Mouse (Mus musculus) forebrain, postnatal 0 days (tissue): ENCODE measurements around the gene Npas2. TPM values are rescaled to one million over a fixed set of nuclear protein-coding genes. Genes with fewer than 3 reads are reported as not detected.

Source experiments
- ATAC-seq: fragments of 200-750 bp; cut with Nextera tagmentation; 2 replicates; pipeline ENCODE4 v1.8.0; 2017; ENCODE audit warnings: mild to moderate bottlenecking, moderate library complexity
- DNase-seq: peaks from one replicate; pipeline ENCODE4 v3.0.0-alpha.2; 2015
- H3K27ac ChIP-seq: fragments of 300-500 bp; sonication (generic); 2 replicates; pipeline ENCODE4 v1.5.1; 2014; ENCODE audit warnings: low read depth, mild to moderate bottlenecking, antibody characterized with exemption, low read length, moderate library complexity, mixed read lengths
- H3K27me3 ChIP-seq: fragments of 300-500 bp; sonication (generic); 2 replicates; pipeline ENCODE4 v1.6.1; 2014; ENCODE audit warnings: mild to moderate bottlenecking, low read length, mixed read lengths; ENCODE audit not compliant: insufficient read depth
- H3K36me3 ChIP-seq: fragments of 300-500 bp; sonication (generic); 2 replicates; pipeline ENCODE4 v1.6.1; 2014; ENCODE audit warnings: mild to moderate bottlenecking, moderate library complexity; ENCODE audit not compliant: insufficient read depth
- H3K4me1 ChIP-seq: fragments of 300-500 bp; sonication (generic); 2 replicates; pipeline ENCODE4 v1.6.1; 2014; ENCODE audit warnings: antibody characterized with exemption; ENCODE audit not compliant: insufficient read depth
- H3K4me2 ChIP-seq: fragments of 300-500 bp; sonication (generic); 2 replicates; pipeline ENCODE4 v1.6.1; 2014; ENCODE audit warnings: low read depth, mild to moderate bottlenecking, moderate library complexity
- H3K4me3 ChIP-seq: fragments of 300-500 bp; sonication (generic); 2 replicates; pipeline ENCODE4 v1.5.1; 2014; ENCODE audit warnings: low read depth, low read length, mixed read lengths
- H3K9ac ChIP-seq: fragments of 300-500 bp; sonication (generic); 2 replicates; pipeline ENCODE4 v1.6.1; 2014; ENCODE audit warnings: mild to moderate bottlenecking
- H3K9me3 ChIP-seq: fragments of 300-500 bp; sonication (generic); 2 replicates; pipeline ENCODE4 v1.6.1; 2016; ENCODE audit warnings: low read length
- CTCF ChIP-seq: sonication (generic); IDR thresholded peaks from 2 replicates; pipeline ENCODE4 v1.5.1; 2016; ENCODE audit warnings: antibody characterized with exemption, control low read depth, low read depth
- WGBS: fragments of 180-500 bp; shearing (Covaris S2); extraction: QIAGEN DNeasy Blood & Tissue Kit; methylation state at CpG from one replicate; pipeline ENCODE4 v1.1.7; 2014; 5-methylcytosine and 5-hydroxymethylcytosine counted together
- polyA plus RNA-seq: library from polyadenylated mRNA; unstranded; fragments of >200 nt; fragmentation: Nextera tagmentation; extraction: Ambion mirVana; gene quantifications from 2 replicates; pipeline ENCODE4 v1.2.1, GENCODE M21; 2015
- total RNA-seq: library from RNA; depleted of rRNA; stranded (reverse); fragments of >200 nt; gene quantifications from 2 replicates; pipeline ENCODE4 v1.2.3, GENCODE M21; 2014

The Npas2 gene
- total and polyA plus RNA-seq, 2 experiments from 2014 or later: 3.3 to 4.6 TPM

GRCm38 (mm10) chr1:39240860-39241584, 47.5 kb downstream of the Npas2 start:
- DNase-seq (no peak), ATAC-seq (no peak)
- Histone ChIP-seq H3K9me3 (no peaks in the 10 kb centered on the region), H3K9ac (no peak overlapping the region), H3K27ac (no peak overlapping the region), H3K4me1 (no peaks in the 10 kb centered on the region), H3K27me3 (no peaks in the 10 kb centered on the region), H3K4me3 (no peak overlapping the region), H3K36me3 (no peaks in the 10 kb centered on the region), H3K4me2 (no peak overlapping the region)
- TF ChIP-seq CTCF: no peak
- 87% methylated on average over 6 of the region's 6 CpGs for WGBS

- Histone ChIP-seq H3K4me1 (no peaks in the 10 kb centered on the region), H3K27me3 (no peaks in the 10 kb centered on the region), H3K4me3 (no peak overlapping the region), H3K36me3 (no peaks in the 10 kb centered on the region), H3K9ac (no peak overlapping the region), H3K4me2 (no peak overlapping the region), H3K27ac (no peak overlapping the region), H3K9me3 (no peaks in the 10 kb centered on the region)
- no peak for TF ChIP-seq CTCF
- 67% methylated on average over 1 of the region's 1 CpGs for WGBS
- DNase-seq (no peak), ATAC-seq (no peak)
These were observed 51.2 kb downstream of the Npas2 start for GRCm38 (mm10) chr1:39244726-39245125.

GRCm38 (mm10) chr1:39251679-39252078, 58.1 kb downstream of the Npas2 start:
- peak; percentile 75 for DNase-seq
- 13% methylated on average over 7 of the region's 7 CpGs for whole genome bisulfite sequencing
- Histone ChIP-seq H3K27me3 (no peaks in the 10 kb centered on the region), H3K4me1 (0 out of 2 replicates have a peak, but pooled peaks cover 7% of the 10 kb centered on the region), H3K9me3 (no peaks in the 10 kb centered on the region), H3K4me2 (no peak overlapping the region), H3K36me3 (no peaks in the 10 kb centered on the region), H3K27ac (no peak overlapping the region), H3K4me3 (no peak overlapping the region), H3K9ac (no peak overlapping the region)
- TF ChIP-seq CTCF: no peak
- ATAC-seq: peak; percentile 87

- DNase-seq (no peak), ATAC-seq (no peak)
- no peaks in the 10 kb centered on the region for H3K36me3 ChIP-seq
- TF ChIP-seq CTCF: peak; percentile 45
- no peak overlapping the region for H3K4me3 ChIP-seq
- H3K9ac ChIP-seq: no peak overlapping the region
- H3K9me3 ChIP-seq: 0 out of 2 replicates have a peak, but pooled peaks cover 5% of the 10 kb centered on the region
- H3K4me1 ChIP-seq: 0 out of 2 replicates have a peak, but pooled peaks cover 7% of the 10 kb centered on the region
- no peak overlapping the region for H3K27ac ChIP-seq
- no peaks in the 10 kb centered on the region for H3K27me3 ChIP-seq
- no peak overlapping the region for H3K4me2 ChIP-seq
- 83% methylated on average over 4 of the region's 4 CpGs for WGBS
These were observed 60.2 kb downstream of the Npas2 start for GRCm38 (mm10) chr1:39253771-39254170.

- no peak overlapping the region for H3K4me2 ChIP-seq
- WGBS: 96% methylated on average over 9 of the region's 9 CpGs
- no peak for ATAC-seq
- no peak overlapping the region for H3K4me3 ChIP-seq
- H3K27ac ChIP-seq: no peak overlapping the region
- no peak for TF ChIP-seq CTCF
- H3K27me3 ChIP-seq: no peaks in the 10 kb centered on the region
- H3K9me3 ChIP-seq: 0 out of 2 replicates have a peak, but pooled peaks cover 7% of the 10 kb centered on the region
- 0 out of 2 replicates have a peak, but pooled peaks cover 7% of the 10 kb centered on the region for H3K4me1 ChIP-seq
- H3K9ac ChIP-seq: no peak overlapping the region
- no peaks in the 10 kb centered on the region for H3K36me3 ChIP-seq
- no peak for DNase-seq
These were observed 62.5 kb downstream of the Npas2 start for GRCm38 (mm10) chr1:39256051-39256450.

- Histone ChIP-seq H3K36me3 (no peaks in the 10 kb centered on the region), H3K4me3 (no peak overlapping the region), H3K4me1 (0 out of 2 replicates have a peak, but pooled peaks cover 5% of the 10 kb centered on the region), H3K9ac (no peak overlapping the region), H3K27me3 (no peaks in the 10 kb centered on the region), H3K9me3 (0 out of 2 replicates have a peak, but pooled peaks cover 7% of the 10 kb centered on the region), H3K4me2 (no peak overlapping the region), H3K27ac (no peak overlapping the region)
- ATAC-seq (no peak), DNase-seq (peak; percentile 50)
- TF ChIP-seq CTCF: no peak
- 74% methylated on average over 8 of the region's 8 CpGs for WGBS
These were observed 63.2 kb downstream of the Npas2 start for GRCm38 (mm10) chr1:39256513-39257330.

- no peak overlapping the region for H3K27ac ChIP-seq
- H3K9ac ChIP-seq: no peak overlapping the region
- TF ChIP-seq CTCF: no peak
- H3K9me3 ChIP-seq: 0 out of 2 replicates have a peak, but pooled peaks cover 7% of the 10 kb centered on the region
- ATAC-seq (no peak), DNase-seq (no peak)
- no peaks in the 10 kb centered on the region for H3K27me3 ChIP-seq
- WGBS: 57% methylated on average over 3 of the region's 3 CpGs
- no peaks in the 10 kb centered on the region for H3K36me3 ChIP-seq
- H3K4me2 ChIP-seq: no peak overlapping the region
- H3K4me1 ChIP-seq: no peaks in the 10 kb centered on the region
- H3K4me3 ChIP-seq: no peak overlapping the region
These were observed 63.7 kb downstream of the Npas2 start for GRCm38 (mm10) chr1:39257331-39257594.
